Mouse (Mus musculus) heart, postnatal 25 days (tissue): ENCODE data around the gene Cdc16. TPM values are rescaled to one million over a fixed set of nuclear protein-coding genes. Genes with fewer than 3 reads are reported as not detected.
A peak's percentile ranks its signal among the peaks of the same experiment; 100 is the strongest.
"Not testable (repeated sequence)": the region's sequence is repeated elsewhere in the genome, so short reads cannot be mapped to it uniquely, and the experiment has no call there.

Experiments
- DNase-seq: peaks from one replicate; pipeline ENCODE4 v3.0.0; 2022; ENCODE audit warnings: low spot score
- intact Hi-C: fragments of 180-260 bp; cut with DNase I; formaldehyde crosslinking; loops from one replicate; pipeline ENCODE4 v1.15.1; 2025
- total RNA-seq, 2 experiments: library from RNA; stranded (reverse); gene quantifications; 2 replicates each; pipeline ENCODE4 v1.2.3; 2021

Gene Cdc16
- 10 to 100 TPM; 29.0 to 31.6 TPM for total RNA-seq

- DNase-seq = peak; percentile 75
- intact Hi-C loops = loop anchor here (2.0 kb wide), 1 partner anchor 30 kb away; no protein-coding TSS in a partner anchor
Measured at GRCm38 (mm10) chr8:13756982-13757804, at the start of gene Cdc16. Cdc16 (plus strand) TSS chr8:13757676.

- DNase-seq = no peak
Measured at GRCm38 (mm10) chr8:13708514-13708913, 49.0 kb upstream of the Cdc16 start.

GRCm38 (mm10) chr8:13718980-13719379 lies 38.5 kb upstream of the Cdc16 start:
- no peak for DNase-seq
- intact Hi-C loops = no loop called here

More at GRCm38 (mm10) chr8:13708514-13708913, 49.0 kb upstream of the Cdc16 start:
- intact Hi-C loops = no loop called here

DNA sequence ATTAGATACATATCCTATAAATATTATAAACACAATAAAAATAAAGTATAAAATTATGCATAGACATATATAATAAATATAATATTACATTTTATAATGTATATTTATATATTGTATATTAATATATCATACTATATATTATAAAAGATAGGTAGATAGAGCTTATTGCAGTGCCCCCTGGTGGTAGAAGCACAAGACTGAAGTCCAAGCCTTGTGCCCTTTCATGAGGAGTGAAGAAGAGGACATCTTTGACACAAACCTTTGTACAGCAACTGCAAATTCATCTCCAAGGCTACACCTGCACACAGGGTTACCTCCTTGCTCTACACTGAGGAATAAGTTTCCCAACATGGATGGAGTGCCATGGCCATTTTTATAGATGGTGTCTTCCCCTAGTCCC lies 31.8 kb upstream of the Cdc16 start:
- intact Hi-C loops = loop anchor here (5.0 kb wide), 3 partner anchors 128 to 313 kb away; no protein-coding TSS in a partner anchor
- DNase-seq = no peak

GRCm38 (mm10) chr8:13727469-13728094 lies 29.9 kb upstream of the Cdc16 start:
- intact Hi-C loops = loop anchor here (5.0 kb wide), 3 partner anchors 130 to 315 kb away; no protein-coding TSS in a partner anchor
- no peak for DNase-seq

- intact Hi-C loops = no loop called here
- DNase-seq = peak; percentile 36
Measured at GRCm38 (mm10) chr8:13740323-13740770, 17.1 kb upstream of the Cdc16 start.

- DNase-seq = no peak
- intact Hi-C loops = no loop called here
Measured at GRCm38 (mm10) chr8:13740817-13741613, 16.5 kb upstream of the Cdc16 start.

- DNase-seq, intact Hi-C loops: not testable (repeated sequence)
Measured at GRCm38 (mm10) chr8:13746212-13746611, 11.3 kb upstream of the Cdc16 start.

- intact Hi-C loops = no loop called here
- DNase-seq = no peak
Measured at GRCm38 (mm10) chr8:13747626-13748025, 9.8 kb upstream of the Cdc16 start.

GRCm38 (mm10) chr8:13753680-13754079 lies 3.8 kb upstream of the Cdc16 start:
- DNase-seq = peak; percentile 29
- intact Hi-C loops = loop anchor here (1.0 to 5.0 kb wide), 3 partner anchors 202 to 341 kb away; no protein-coding TSS in a partner anchor

- no peak for DNase-seq
- intact Hi-C loops = loop anchor here (2.0 kb wide), 1 partner anchor 30 kb away; no protein-coding TSS in a partner anchor
Measured at GRCm38 (mm10) chr8:13756480-13756879, 996 bp upstream of the Cdc16 start.

DNA sequence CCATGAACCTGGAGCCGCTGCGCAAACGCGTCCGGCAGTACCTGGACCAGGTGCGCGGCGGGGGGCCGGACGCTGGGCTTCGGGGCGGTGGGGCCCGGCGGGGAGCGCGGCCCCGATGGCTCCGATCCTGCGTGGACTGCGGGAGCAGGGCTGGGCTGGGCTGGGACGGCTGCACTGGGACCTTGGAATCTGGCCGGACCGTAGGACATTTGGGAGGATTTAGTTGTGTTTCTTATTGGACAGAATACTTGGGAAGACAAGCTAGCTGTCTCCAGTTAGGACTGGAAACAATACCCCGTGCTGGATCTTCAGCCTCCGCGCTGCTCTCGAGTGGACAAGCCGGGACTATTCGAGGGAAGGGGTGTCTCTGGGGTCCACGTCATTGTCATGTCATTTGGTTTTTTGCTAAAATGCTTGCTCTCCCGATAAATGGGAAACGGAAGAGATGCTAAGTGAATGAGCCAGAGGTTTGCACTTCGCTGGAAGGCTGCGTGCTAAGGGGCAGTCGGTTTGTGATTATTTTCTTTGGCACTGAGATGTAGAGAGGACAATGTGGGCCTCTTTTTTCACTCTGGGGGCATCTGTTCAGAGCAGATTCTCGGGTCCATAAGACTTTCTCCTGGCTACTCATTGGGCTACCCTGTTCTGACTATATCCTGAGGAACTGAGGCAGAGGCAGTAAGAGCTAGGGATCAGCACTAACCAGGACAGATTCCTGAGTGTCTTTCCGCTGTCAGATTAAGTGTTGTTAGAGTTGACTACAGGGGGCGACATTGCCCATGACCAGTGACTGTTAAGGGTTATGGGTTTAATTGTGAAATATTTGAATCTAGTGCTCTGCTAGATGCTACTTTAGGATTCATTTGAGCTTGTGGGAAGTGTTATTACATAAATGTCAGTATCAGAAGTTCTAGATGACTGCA lies 590 bp downstream of the Cdc16 start:
- intact Hi-C loops = loop anchor here (2.0 kb wide), 1 partner anchor 29 kb away; no protein-coding TSS in a partner anchor
- DNase-seq = no peak

DNA sequence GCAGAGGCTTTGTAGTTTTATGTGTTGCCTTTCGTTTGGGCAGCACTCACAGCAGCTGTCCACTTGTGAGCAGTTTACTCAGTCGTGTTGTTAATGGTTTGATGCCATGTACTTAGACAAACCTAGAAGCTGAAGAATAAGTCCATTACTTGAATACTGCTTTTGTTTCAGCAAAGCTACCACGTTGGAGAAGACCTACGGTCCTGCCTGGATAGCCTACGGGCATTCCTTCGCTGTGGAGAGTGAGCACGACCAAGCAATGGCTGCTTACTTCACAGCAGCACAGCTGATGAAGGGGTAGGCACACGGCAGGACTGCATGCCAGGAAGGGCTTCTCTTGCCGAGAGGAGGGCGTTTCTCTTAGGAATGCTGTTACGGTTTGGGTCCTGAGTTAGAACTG lies 11.7 kb downstream of the Cdc16 start:
- no peak for DNase-seq
- intact Hi-C loops = no loop called here

- intact Hi-C loops = no loop called here
Measured at GRCm38 (mm10) chr8:13780536-13780935, 23.1 kb downstream of the Cdc16 start.

DNA sequence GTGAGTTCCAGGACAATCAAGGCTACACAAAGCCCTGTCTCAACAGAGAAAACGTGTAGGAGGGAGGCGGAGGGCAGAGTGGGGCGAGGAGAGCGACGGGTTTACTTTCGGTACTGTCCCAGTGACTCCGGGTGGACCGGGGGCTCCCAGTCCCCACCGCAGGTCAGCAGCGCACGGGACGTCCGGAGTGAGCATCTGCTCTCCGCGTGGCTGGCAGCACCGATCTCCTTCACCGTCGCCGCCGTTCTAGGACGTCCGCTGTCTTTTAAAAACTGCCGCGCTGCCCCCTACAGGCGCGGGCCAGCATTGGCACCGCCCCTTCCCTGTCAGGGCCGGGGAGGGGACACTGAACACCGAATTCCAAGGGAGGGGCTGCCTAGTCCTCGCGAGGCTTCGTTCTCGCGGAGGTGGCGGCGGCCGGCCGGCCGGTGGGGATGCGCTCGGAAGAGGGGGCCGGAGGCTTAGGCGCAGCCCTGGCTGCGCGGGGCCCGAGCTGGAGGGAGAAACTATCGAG lies 27.8 kb downstream of the Cdc16 start, which contains the start of gene Upf3a:
Gene Upf3a, plus strand, starts transcription at position 366 of the 514 bp plus-strand sequence.
- peak; percentile 82 for DNase-seq
- intact Hi-C loops = loop anchor here (5.0 kb wide), 1 partner anchor 102 kb away; no protein-coding TSS in a partner anchor

More at GRCm38 (mm10) chr8:13780536-13780935, 23.1 kb downstream of the Cdc16 start:
- DNase-seq = no peak

- DNase-seq = peak; percentile 89
- intact Hi-C loops = loop anchor here (2.0 to 5.0 kb wide), 2 partner anchors 29 to 101 kb away; partner anchors contain the start of gene Cdc16
Measured at GRCm38 (mm10) chr8:13785764-13786299, 28.4 kb downstream of the Cdc16 start.

DNA sequence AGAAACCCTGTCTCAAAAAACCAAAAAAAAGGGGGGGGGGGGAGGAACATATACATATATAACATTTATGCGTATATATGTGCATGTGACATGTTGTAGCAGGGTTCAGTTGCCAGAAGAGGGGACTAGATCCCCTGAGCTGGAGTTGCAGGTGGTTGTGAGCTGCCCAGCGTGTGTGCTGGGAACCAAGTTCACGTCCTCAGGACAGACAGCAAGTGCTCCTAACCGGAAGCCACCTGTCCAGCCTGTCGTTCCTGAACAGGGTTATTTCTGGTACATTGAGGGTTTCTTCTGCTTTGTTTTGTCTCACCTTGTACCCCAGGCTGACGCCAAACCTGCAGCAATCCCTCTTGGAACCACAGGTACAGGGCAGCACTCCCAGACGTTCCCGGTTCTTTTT lies 32.1 kb downstream of the Cdc16 start:
- DNase-seq = no peak
- intact Hi-C loops = loop anchor here (5.0 kb wide), 1 partner anchor 98 kb away; no protein-coding TSS in a partner anchor
